Mouse (Mus musculus) embryo, embryonic 9.5 days (tissue): ENCODE measurements around the gene Lzts3.

Source experiments
- DNase-seq: peaks from one replicate; pipeline ENCODE4 v3.0.0-alpha.2; 2017; ENCODE audit errors: extremely low spot score

Lzts3 gene

DNA sequence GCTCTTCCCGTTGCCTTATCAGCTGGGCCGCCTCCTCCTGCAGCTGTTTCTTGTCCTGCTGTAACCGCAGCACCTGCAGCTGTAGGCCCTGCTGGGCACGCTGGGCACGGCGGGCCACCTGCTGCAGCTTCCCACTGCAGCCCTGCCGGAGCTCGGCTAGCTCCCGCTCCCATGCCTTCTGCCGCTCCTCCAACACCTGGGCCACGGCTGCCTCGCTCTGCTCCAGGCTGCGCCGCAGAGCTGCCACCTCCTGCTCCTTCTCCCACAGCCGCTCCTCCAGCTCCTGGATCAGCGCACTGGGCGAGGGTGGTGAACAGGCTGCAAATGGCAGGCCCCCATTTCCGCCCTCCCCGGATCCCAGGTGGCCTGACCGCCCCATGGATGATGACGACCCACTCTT, 6.8 kb downstream of the Lzts3 start:
- peak; percentile 19 for DNase-seq

DNA sequence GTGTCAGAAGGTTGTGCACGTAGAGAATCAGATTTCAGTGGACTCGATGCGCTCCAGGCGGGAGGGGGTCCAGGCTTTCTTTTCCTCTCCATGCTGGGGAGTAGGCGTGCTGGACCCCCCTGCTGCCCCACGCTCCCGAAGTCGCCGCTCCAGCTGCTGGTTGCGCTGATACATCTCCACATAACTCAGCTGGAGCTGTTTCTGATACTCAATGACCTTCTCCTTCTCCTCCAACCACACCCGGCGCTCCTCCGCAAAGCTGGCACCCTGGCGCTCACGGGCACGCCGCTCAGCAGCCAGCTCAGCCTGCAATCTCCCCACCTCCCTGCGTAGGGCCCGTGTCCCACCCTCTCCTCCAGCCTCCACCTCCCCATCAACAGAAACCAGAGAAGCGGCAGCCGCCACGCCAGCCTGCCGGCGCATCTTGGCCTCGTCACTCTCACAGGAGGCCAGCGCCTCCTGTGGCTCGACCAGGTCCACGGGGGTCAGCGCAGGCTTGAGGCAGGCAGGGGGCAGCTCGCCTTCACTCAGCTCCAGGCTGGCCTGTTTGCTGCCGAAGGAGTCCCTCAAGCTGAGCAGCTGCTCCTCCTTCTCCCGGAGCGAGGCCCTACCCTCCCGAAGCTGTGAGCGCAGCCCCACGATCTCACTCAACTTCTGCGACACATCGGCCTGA, 7.7 kb downstream of the Lzts3 start:
- peak; percentile 62 for DNase-seq

DNA sequence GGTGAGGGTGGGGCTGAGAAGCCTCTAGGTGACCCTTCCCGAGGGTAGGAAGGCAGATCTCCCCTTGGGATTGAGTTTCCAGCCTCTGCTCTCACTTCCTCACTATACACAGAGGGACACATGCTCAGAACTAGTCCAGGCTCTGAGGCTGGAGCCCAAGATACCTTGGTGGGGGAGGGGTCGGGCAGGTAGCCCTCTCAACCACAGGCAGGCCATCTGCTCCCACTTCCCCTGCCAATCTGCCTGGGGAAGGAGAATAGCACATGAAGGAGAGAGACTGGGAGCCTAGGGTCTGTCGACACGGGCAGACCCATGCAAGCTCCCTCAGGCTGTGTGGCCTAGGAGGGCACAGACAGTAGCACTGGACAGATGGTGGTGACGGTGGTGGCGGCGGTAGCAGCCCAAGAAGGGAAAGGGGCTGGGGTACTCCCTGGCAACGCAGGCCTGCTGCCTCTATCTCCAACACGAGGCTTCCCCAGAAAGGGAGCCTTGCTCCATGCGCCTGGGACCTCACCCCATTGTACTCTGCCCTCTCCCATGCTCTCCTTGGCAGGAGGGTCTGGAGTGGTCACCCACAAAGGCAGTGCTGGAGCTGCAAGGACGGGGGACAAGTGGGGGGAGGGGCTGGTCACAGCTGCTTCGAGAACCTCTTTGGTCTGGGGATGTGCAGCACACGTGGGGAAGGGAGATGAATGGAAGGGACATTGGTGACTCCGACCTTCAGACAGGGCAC, 8.4 kb downstream of the Lzts3 start:
- DNase-seq, result peak; percentile 39

DNA sequence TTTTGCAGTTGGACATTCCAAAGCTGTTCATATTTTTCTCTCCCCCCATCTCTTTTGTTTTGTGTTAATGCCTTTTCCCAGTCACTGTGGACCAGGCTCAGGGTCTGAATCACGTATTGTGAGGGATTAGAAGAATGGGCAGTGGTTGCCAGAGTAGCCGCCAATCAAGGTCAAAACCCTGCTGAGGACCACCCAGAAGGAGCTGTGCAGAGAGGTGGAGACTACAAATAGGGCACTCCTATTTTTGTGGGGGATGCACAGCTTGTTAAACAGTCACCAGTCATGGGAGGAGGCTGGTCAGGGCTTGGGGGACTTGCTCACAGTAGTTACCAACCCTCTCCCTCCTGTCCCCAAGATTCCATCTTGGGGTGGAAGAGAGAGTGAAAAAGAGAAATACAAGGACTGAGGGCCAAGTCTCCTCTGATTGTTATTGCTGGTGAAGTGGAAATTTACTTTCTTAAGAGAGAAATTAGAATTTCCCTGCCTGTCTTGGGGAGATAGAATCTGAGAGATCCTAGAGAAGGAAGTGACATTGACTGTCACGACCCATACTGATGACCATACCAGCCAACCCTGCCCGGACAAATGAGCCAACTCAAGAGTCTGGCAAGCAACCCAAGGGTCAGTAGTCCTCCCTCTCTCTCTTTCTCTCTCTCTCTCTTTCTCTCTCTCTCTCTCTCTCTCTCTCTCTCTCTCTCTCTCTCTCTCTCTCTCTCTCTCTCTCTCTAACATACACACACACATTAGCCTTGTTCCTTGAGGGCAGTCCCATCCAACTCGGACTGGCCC, 9.5 kb downstream of the Lzts3 start:
- no peak for DNase-seq

DNA sequence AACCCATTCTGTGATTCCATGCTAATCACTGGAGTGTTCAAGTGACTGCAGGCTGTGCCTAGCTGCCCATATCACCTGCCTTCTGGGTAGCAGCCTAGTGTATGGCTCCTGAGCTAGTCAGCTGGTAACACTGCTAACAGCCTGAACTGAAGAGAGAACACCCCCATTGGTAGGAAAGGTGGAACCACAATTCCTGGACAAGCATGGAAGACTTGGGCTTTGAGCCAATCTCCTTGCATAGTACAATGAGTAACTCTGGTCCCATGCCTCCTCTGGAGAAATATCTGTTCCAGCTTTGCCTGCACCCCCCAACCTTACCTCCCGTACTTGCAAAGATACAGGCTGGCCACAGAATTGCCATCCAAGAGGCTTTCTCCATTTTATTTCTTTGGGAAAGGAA, 10.2 kb downstream of the Lzts3 start:
- DNase-seq, result no peak

DNA sequence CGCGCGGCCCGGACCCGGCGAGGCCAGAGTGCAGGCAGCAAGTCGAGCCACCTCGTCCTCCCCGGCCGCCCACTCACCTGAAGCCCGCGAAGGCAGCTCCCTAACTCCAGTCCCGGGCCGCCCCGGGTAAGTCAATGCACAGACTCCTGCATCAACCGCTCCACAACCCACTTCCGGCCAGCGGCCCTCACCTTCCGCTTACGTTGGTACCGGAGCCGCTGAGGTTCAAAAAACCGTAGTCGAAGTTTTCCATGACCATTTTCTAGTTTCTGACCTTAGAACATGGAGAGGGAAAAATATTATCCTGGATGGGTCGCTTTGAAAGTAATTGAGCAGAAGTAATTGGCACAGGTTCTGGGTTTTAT, 12.8 kb downstream of the Lzts3 start, which contains the start of the genes Fastkd5 and Ubox5:
TSS of gene Fastkd5 (minus strand) at position 189 of the 365 bp plus-strand sequence.
TSS of gene Ubox5 (minus strand) at position 200 of the 365 bp plus-strand sequence.
- DNase-seq, result peak; percentile 89

DNA sequence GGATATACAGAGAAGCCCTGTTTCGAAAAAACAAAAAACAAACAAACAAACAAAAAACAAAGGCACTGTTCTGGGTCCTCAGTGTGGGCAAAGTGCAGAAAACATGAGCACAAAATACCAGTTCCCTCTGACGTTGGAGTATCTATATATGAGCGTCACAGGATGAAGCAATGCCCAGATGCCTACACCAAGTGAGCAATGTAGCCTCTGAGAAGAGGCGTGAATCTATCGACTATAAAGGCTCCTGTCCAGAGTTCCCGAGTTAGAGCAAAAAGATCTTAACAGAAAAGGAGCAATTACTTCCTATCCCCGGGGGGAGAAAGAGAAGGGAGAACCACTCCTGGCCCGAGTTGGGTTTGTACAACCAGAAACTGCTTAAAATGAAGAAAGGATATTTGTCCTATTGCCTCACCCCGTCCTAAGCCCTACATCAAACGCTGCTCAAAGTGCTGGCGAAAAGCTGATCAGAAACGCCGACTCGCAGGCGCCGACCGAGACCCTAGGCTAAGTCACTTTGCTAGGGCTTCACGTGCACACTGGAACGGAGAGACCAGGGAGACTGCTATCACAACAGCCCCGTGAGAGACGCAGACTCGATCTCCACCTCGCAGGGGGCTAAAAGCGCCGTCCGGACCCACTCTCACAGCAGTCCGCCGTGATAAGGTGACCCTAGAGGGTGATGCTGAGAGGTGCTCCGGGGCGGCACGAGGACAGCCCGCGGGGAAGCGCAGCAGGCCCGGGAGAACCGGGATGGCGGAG, 13.3 kb downstream of the Lzts3 start:
- DNase-seq, result no peak

DNA sequence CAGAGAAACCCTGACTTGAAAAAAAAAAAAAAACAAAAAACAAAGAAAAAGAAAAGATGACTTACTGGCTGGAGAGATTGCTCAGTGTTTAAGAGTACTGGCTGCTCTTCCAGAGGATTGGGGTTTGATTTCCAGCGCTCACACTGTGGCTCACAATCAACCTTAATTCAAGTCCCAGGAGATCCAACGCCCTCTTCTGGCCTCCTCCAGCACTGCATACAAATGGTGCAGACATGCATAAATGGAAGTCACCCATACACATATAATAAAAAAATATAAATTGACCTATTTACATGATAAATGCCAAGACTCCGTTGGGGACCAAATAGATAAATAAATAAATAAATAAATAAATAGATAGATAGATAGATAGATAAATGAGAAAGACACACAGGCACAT, 14.2 kb downstream of the Lzts3 start:
- no peak for DNase-seq

DNA sequence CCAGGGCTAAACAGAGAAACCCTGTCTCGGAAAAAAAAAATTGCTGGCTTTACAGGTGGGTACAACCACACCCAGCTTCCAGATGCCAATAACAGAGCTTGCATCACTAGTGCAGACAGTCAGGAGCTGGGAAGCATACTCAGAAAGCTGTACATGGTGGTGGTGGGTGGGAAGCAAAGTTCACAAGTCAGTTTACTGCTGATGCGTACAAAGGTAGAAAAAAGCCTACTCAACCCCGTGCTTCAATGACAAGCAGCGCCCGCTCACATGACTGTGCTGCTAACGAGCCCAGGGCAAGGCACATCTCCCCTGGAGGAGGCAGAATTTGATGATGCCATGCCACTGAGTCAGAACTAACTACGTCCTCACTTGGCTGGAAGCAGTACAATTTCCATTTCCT, 23.6 kb downstream of the Lzts3 start:
- no peak for DNase-seq

DNA sequence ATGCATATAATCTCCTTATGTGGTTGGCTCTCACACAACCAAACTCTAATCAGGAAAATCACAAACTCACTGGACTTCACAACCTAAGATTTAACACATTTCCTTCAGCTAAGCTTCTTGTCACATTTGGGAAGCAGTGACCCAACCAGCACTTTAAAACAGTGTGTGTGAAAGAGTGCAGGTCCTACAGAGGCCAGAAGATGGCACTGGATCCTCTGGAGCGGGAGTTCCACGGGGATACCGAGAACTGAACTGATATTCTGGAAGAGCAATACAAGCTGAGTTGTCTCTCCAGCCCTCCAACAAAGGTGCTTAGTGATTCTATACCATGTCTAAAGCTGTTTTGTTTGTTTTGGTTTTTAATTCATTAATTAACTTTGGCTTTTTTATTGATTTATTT, 29.5 kb downstream of the Lzts3 start:
- DNase-seq, result no peak

DNA sequence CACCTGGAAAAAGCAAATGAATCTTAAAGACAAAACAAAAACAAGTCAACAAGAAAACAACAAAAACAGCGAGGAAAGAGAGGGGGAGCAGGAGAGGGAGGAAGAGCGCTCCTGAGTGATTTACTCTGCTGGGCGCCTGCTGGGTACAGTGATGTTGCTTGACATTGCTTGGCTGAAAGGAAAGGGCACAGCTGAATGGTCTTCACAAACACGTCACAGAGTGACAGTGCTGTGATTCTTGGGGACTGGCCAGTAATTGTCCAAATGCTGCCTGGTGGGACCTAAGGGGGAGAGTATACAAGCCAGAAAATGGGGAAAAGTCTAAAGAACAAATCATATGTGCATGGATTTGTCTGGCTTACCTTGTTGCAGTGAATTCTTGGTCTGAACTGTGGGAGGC, 40.4 kb downstream of the Lzts3 start:
- no peak for DNase-seq

DNA sequence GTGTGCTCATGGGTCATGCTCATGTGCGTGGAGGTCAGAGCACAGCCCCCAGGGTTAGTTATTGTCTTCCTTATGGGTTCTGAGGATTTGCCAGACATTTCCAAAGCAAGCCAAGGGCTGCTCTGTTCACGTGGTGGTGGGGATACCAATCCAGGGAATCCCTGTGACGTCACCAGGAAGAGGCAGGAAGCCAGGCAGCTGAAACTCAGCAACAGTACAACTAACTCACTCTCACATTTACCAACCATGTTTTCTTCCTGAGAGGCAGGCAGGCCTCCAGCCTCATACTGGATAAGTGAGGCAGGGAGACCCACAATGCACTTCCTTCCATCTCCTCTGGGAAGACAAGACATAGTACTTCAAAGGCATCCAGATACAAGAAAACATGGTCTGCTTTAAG, 44.2 kb downstream of the Lzts3 start:
- no peak for DNase-seq

DNA sequence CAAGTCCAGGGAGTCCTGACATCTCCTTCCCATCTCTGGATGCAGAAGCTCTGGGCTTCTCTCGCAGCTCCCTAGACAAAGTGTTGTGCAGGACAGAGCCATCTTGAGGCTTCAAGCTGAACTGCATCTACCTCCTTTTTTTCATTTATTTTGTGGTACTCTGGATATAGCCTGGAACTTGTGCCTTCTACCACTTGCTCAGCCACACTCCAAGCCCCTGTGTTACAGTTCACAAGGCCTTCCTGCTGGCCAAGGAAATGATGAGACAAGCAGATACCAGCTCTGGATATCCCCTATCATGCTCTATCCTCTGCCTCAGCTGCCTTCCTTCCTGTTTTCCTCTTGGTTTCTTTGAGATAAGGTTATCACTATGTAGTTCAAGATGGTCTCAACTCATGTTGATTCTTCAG, 45.0 kb downstream of the Lzts3 start:
- no peak for DNase-seq

DNA sequence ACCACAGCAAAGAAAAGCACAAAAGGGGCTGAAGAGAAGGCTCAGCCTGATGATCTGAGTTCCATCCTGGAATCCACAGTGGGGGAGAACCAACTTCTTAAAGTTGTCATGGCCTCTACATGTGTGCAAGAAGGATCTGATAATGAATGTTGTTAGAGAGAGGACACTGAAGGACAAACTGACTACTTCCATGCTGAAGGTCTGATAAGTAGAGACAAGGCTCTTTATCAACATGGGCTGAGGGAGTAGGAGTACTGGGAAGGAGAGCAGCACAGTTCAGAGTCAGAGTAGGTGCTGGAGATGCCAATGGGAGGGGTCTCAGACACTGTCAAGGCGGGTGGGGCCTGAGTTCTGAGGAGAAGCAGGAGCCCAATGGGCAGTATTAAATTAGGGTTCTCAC, 47.0 kb downstream of the Lzts3 start:
- no peak for DNase-seq

DNA sequence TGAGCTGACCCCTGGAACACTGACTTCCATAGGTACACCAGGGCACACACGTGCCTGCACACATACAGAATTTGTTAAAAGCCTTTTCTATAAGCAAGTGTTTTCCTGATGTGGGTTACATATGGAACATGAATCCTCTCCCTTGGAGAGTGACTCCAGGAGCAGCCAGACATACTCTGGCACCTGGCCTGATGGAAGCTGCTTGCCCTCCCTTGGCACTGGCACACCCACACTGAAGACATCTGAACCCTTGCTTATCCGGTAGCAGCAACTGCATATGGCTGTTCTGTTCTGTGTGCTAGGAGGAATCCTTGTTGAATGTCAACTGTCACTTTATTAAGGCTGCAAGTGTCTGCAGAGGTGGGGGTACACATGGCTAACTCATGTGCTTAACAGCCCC, 51.6 kb downstream of the Lzts3 start:
- DNase-seq, result no peak

DNA sequence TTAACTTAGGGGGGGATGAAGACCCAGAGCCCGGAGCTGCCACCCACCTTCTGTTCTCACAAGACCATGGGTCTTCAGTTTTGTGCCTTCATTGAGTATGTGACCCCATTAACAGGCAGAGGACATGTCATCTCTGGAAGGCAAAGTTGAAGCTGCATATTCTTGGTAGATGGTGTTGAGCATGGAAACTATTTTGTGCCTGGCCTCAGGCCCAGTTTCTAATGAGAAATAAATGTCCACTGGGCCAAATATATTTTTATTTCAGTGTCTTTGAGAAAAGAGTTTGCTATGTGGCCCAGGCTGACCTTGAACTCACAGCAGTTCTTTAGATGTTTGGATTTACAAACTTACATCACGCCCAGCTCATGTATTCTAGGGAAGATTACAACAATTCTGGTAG, 52.8 kb downstream of the Lzts3 start:
- no peak for DNase-seq

DNA sequence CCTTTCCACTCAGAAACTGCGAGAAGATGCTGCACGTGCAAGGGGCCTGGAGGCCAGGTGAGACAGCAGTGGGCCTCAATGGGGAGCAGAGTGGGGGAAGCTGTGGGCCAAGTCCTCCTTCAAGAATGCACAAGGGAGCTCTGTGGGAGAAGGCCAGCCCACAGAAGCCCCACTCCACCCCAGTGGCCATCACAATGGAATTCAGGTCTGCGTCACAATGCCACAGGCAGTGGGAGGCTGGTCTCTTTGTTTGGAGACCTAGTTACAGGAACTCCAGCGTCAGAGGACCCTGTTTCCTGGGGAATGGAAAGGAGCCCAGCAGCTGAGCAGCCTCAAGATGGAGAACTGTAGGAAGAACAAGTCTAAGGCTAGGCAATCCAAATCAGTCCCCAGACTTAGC, 53.4 kb downstream of the Lzts3 start:
- no peak for DNase-seq

DNA sequence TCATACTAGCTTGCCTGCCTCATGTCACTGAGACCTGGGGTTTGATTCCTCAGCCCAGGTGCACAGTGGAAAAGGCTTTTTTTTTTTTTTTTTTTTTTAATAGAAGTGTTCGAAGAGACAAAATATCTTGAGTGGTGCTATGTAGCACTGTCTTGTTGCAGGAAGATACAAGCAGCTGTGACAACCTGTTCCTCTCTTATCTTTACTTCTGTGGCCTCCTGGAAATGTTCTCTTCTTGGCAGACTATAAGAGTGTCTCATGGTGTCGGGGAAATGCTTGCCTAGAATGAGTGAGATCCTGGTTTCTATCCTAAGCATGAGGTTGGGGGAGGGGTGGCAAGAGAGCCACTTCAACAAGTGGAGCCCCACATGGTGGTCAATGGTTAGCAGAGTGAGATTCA, 54.2 kb downstream of the Lzts3 start:
- DNase-seq, result no peak

DNA sequence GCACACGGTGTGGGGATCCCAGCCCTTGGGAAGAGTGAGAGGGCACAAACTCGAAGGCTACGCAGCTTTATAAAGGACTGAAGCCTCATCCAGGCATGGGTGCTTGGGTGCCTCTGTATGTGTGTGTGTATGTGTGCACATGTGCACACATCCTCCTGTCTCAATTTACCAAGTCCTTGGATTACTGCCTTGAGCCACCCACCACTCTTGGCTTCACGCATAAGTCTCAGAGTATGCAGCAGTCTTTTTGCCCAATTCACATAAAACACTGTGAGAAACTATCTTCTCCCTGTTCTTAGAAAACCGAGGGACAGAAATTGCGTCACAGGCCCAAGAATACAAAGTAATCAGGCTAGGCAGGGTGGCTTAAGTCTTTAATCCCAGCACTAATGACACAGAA, 56.6 kb downstream of the Lzts3 start:
- no peak for DNase-seq

DNA sequence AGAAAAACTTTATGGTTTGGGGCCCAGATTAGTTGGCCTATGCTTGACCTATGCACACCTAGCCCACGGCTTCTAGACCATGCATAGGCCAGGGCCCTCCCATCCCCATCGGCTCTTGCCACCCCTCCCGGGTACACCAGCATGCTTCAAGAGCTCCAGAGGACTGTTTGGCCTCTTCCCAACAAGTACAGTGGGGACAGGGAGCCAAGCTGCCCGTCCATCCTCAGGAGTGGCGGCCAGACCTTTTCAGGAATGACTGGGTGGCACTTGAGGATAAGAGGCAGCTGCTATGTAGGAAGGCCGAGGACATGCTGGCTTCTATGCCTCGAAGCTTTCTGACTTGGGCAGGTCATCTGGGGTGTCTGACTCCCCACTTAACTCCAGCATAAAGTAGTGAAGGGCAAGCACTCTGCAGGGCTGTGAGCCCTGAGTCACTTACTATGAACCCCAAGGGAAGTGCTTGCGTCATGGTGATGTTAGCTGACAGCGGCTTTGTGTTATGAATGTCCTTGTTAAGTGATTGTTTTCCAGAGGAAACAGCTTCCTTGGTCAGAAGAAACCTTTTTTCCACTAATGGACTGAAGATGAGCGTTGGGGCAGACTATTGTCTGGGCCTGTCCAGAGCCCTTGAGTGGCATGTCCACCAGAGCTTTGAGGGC, 58.6 kb downstream of the Lzts3 start:
- no peak for DNase-seq
